Mouse (Mus musculus) limb, embryonic 12.5 days (tissue): ENCODE measurements at regions not wholly inside any gene's neighbourhood (a gene's known extent, or its start where the extent isn't known, plus 50 kb on each side); places are given as distances from the start of the nearest gene placed in this dataset.

ENCODE experiments used
- ATAC-seq: fragments of 200-750 bp; cut with Nextera tagmentation; 2 replicates; pipeline ENCODE4 v1.8.0; 2017; ENCODE audit warnings: low read depth, moderate TSS enrichment; ENCODE audit not compliant: insufficient number of reproducible peaks, insufficient read depth, low FRiP score, low TSS enrichment
- H3K27ac ChIP-seq: fragments of 300-500 bp; sonication (generic); 2 replicates; pipeline ENCODE4 v1.5.1; 2016; ENCODE audit warnings: mild to moderate bottlenecking, moderate library complexity
- H3K27me3 ChIP-seq: fragments of 300-500 bp; sonication (generic); 2 replicates; pipeline ENCODE4 v1.6.1; 2016; ENCODE audit warnings: mild to moderate bottlenecking, moderate library complexity
- H3K36me3 ChIP-seq: fragments of 300-500 bp; sonication (generic); 2 replicates; pipeline ENCODE4 v1.6.1; 2016; ENCODE audit warnings: mild to moderate bottlenecking, moderate library complexity
- H3K4me1 ChIP-seq: fragments of 300-500 bp; sonication (generic); replicated peaks from 2 replicates; pipeline ENCODE4 v1.6.1; 2016
- H3K4me2 ChIP-seq: fragments of 300-500 bp; sonication (generic); 2 replicates; pipeline ENCODE4 v1.6.1; 2016; ENCODE audit warnings: mild to moderate bottlenecking, moderate library complexity
- H3K4me3 ChIP-seq: fragments of 300-500 bp; sonication (generic); replicated peaks from 2 replicates; pipeline ENCODE4 v1.5.1; 2016; ENCODE audit warnings: mild to moderate bottlenecking
- H3K9ac ChIP-seq: fragments of 300-500 bp; sonication (generic); replicated peaks from 2 replicates; pipeline ENCODE4 v1.6.1; 2016; ENCODE audit warnings: mild to moderate bottlenecking, moderate library complexity
- H3K9me3 ChIP-seq: fragments of 300-500 bp; sonication (generic); 2 replicates; pipeline ENCODE4 v1.6.1; 2016; ENCODE audit warnings: mild to moderate bottlenecking, moderate library complexity
- WGBS: fragments of 180-500 bp; shearing (Covaris S2); methylation state at CpG from one replicate; pipeline ENCODE4 v1.1.7; 2016; 5-methylcytosine and 5-hydroxymethylcytosine counted together

GRCm38 (mm10) chr2:172698961-172699360 lies 149.6 kb downstream of the Tfap2c start:
- 60% methylated on average over 6 of the region's 6 CpGs for WGBS
- Histone ChIP-seq H3K27me3 (no peaks in the 10 kb centered on the region), H3K27ac (no peak overlapping the region), H3K4me1 (0 out of 2 replicates have a peak, but pooled peaks cover 2% of the 10 kb centered on the region), H3K36me3 (no peaks in the 10 kb centered on the region), H3K9ac (no peak overlapping the region), H3K4me2 (no peak overlapping the region), H3K4me3 (no peak overlapping the region), H3K9me3 (no peaks in the 10 kb centered on the region)
- no peak for ATAC-seq

DNA sequence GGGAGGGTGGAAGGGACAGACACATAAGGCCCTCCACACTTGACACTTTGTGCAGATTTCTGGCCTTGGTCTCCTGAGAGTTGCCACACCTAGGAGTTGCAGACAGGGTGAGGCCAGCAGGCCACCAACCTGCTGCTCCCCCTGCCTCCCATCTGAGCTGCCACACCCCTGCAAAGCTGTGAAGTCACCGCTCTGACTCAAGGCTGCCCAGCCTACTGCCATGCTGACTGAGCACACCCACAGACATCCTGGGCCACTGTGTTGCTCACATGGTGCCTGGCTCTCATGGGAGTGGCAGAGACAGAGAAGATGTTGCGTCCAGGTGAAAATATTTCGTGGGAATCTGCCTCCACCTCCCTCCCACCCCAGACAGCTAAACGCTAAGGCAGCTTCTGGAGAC lies 150.3 kb downstream of the Tfap2c start:
- H3K4me3 ChIP-seq = no peak overlapping the region
- no peaks in the 10 kb centered on the region for H3K36me3 ChIP-seq
- no peak overlapping the region for H3K27ac ChIP-seq
- H3K9me3 ChIP-seq = no peaks in the 10 kb centered on the region
- 78% methylated on average over 4 of the region's 4 CpGs for WGBS
- H3K9ac ChIP-seq = no peak overlapping the region
- no peak for ATAC-seq
- H3K4me1 ChIP-seq = 0 out of 2 replicates have a peak, but pooled peaks cover 2% of the 10 kb centered on the region
- H3K27me3 ChIP-seq = no peaks in the 10 kb centered on the region
- no peak overlapping the region for H3K4me2 ChIP-seq

DNA sequence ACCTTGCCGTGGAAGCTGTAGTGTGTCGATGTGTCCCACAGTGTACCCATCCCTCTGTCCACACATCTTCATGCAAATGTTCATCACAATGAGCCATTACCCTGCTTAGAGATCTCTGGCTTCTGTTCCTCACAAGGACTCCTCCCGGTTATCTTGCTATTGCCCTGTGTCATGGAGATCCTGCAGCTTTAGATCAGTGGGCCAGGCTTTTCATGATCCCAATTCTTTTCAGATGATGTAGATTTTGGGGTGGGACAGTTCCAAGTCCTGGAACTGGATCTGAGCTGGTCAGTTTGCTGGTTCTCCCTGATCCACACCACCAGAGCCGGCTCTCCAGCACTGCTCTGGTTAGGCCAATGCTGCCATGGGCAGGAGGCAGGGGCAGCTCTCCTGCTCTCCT lies 161.2 kb downstream of the Tfap2c start:
- Histone ChIP-seq H3K9ac (no peak overlapping the region), H3K27ac (no peak overlapping the region), H3K27me3 (peaks cover 5% of the 10 kb centered on the region), H3K4me1 (peaks cover 4% of the 10 kb centered on the region), H3K9me3 (0 out of 2 replicates have a peak, but pooled peaks cover 3% of the 10 kb centered on the region), H3K4me2 (no peak overlapping the region), H3K4me3 (no peak overlapping the region), H3K36me3 (no peaks in the 10 kb centered on the region)
- no peak for ATAC-seq
- WGBS = 82% methylated on average over 4 of the region's 4 CpGs

- no peak overlapping the region for H3K27ac ChIP-seq
- no peak overlapping the region for H3K9ac ChIP-seq
- peak overlapping the region; percentile 97 for H3K4me2 ChIP-seq
- H3K36me3 ChIP-seq = no peaks in the 10 kb centered on the region
- H3K4me3 ChIP-seq = peak overlapping the region; percentile 46; the same call in 1 of the 2 replicates
- peaks cover 47% of the 10 kb centered on the region for H3K27me3 ChIP-seq
- no peaks in the 10 kb centered on the region for H3K9me3 ChIP-seq
- no peak for ATAC-seq
- H3K4me1 ChIP-seq = peaks cover 31% of the 10 kb centered on the region
- 4% methylated on average over 13 of the region's 13 CpGs for WGBS
Observed at GRCm38 (mm10) chr2:172726701-172727100, 177.3 kb downstream of the Tfap2c start.

GRCm38 (mm10) chr2:172727576-172727975 lies 178.2 kb downstream of the Tfap2c start:
- H3K27ac ChIP-seq = no peak overlapping the region

GRCm38 (mm10) chr2:172728240-172728821 lies 178.9 kb downstream of the Tfap2c start:
- peak overlapping the region; percentile 47; the same call in 1 of the 2 replicates for H3K9ac ChIP-seq

More at GRCm38 (mm10) chr2:172727576-172727975, 178.2 kb downstream of the Tfap2c start:
- Histone ChIP-seq H3K4me1 (peaks cover 38% of the 10 kb centered on the region), H3K9me3 (no peaks in the 10 kb centered on the region), H3K9ac (no peak overlapping the region), H3K4me2 (peak overlapping the region; percentile 97), H3K36me3 (no peaks in the 10 kb centered on the region), H3K27me3 (peaks cover 55% of the 10 kb centered on the region), H3K4me3 (peak overlapping the region; percentile 46; the same call in 1 of the 2 replicates)
- WGBS = 12% methylated on average over 10 of the region's 10 CpGs
- no peak for ATAC-seq

DNA sequence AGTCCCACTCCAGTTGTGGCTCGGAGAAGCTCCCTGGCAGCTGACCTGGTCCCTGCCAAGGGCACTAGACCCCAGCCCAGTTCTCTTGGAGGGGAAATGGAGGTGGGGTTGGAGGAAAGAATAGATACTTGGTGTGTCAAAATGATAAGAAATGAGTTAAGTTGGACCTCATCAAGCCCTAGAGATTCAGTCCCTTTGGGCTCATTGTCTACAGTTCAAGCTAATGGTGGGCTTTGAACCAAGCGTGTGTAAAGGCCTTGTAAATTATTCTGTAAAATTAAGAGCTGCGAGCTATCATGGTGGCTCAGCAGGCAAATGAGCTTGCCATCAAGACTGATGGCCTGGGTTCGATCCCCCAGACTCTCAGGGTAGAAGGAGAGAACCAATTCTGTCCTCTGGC lies 179.8 kb downstream of the Tfap2c start:
- H3K9ac ChIP-seq = no peak overlapping the region
- peak overlapping the region; percentile 97; the same call in 1 of the 2 replicates for H3K4me2 ChIP-seq
- no peak overlapping the region for H3K4me3 ChIP-seq
- no peak overlapping the region for H3K27ac ChIP-seq
- ATAC-seq = no peak
- peaks cover 49% of the 10 kb centered on the region for H3K4me1 ChIP-seq
- H3K36me3 ChIP-seq = no peaks in the 10 kb centered on the region
- WGBS = 33% methylated on average over 4 of the region's 4 CpGs
- peaks cover 71% of the 10 kb centered on the region for H3K27me3 ChIP-seq
- H3K9me3 ChIP-seq = no peaks in the 10 kb centered on the region

More at GRCm38 (mm10) chr2:172728240-172728821, 178.9 kb downstream of the Tfap2c start:
- H3K4me1 ChIP-seq = peaks cover 45% of the 10 kb centered on the region
- under 1% methylated on average over 53 of the region's 53 CpGs for WGBS
- no peaks in the 10 kb centered on the region for H3K9me3 ChIP-seq
- H3K36me3 ChIP-seq = no peaks in the 10 kb centered on the region
- H3K27me3 ChIP-seq = peaks cover 63% of the 10 kb centered on the region
- peak overlapping the region; percentile 97 for H3K4me2 ChIP-seq
- 0 out of 2 replicates have a peak overlapping the region, but pooled peaks have one; percentile 25 for H3K27ac ChIP-seq
- ATAC-seq = peak; percentile 70
- peak overlapping the region; percentile 46 for H3K4me3 ChIP-seq

DNA sequence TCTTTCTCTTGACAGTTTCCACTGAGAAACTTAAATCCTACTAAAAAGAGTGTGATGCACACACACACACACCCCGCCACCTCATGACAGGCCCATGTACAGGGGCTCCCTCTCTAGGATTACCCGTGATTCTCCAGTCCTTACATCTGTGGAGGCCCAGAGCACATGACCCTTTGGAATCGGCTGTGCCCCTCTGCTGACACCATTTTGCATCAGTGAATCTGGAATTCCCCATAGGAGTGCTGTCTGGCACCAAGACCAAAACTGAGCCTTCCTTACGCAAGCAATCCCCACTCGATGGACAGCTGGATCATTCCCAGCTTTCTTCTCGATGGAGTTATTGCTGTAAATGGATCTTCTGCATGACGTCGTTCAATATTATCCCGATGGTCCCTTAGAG lies 180.3 kb downstream of the Tfap2c start:
- 70% methylated on average over 9 of the region's 9 CpGs for WGBS
- H3K27me3 ChIP-seq = peaks cover 74% of the 10 kb centered on the region
- peaks cover 49% of the 10 kb centered on the region for H3K4me1 ChIP-seq
- no peak for ATAC-seq
- H3K4me3 ChIP-seq = no peak overlapping the region
- no peaks in the 10 kb centered on the region for H3K9me3 ChIP-seq
- no peaks in the 10 kb centered on the region for H3K36me3 ChIP-seq
- no peak overlapping the region for H3K27ac ChIP-seq
- H3K4me2 ChIP-seq = no peak overlapping the region
- H3K9ac ChIP-seq = no peak overlapping the region

DNA sequence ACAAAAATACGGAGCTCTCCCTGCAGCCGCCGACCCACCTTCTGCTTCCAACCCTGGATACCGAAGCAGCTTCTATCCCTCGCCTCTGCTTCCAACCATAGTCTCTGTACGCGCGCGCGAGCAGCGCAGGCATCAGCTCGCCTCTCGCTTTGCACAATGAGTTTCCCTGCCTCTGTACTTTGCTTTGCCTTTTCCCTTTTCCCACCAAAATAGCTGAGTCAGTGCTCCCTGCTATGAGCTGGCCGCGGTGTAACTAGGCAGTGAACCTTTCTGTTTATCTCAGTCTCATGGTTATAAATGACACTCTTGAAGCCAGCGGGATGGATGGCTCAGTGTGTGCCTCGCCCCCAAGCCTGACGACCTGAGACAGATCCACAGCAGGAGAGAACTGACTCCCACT lies 182.0 kb downstream of the Tfap2c start:
- Histone ChIP-seq H3K4me2 (peak overlapping the region; percentile 44), H3K36me3 (no peaks in the 10 kb centered on the region), H3K4me1 (peaks cover 56% of the 10 kb centered on the region), H3K27me3 (peaks cover 73% of the 10 kb centered on the region), H3K9me3 (no peaks in the 10 kb centered on the region), H3K4me3 (peak overlapping the region; percentile 20), H3K27ac (no peak overlapping the region), H3K9ac (no peak overlapping the region)
- ATAC-seq = no peak
- under 1% methylated on average over 18 of the region's 18 CpGs for WGBS

GRCm38 (mm10) chr2:172732453-172733210 lies 183.2 kb downstream of the Tfap2c start:
- Histone ChIP-seq H3K36me3 (no peaks in the 10 kb centered on the region), H3K9ac (no peak overlapping the region), H3K4me3 (no peak overlapping the region), H3K27me3 (peaks cover 68% of the 10 kb centered on the region), H3K4me2 (no peak overlapping the region; the same call in 1 of the 2 replicates), H3K27ac (no peak overlapping the region), H3K9me3 (no peaks in the 10 kb centered on the region), H3K4me1 (peaks cover 44% of the 10 kb centered on the region)
- ATAC-seq = no peak
- 3% methylated on average over 19 of the region's 19 CpGs for WGBS

- Histone ChIP-seq H3K4me1 (peaks cover 42% of the 10 kb centered on the region), H3K27me3 (peaks cover 70% of the 10 kb centered on the region), H3K9ac (no peak overlapping the region), H3K36me3 (no peaks in the 10 kb centered on the region), H3K27ac (no peak overlapping the region), H3K4me2 (no peak overlapping the region), H3K9me3 (no peaks in the 10 kb centered on the region), H3K4me3 (no peak overlapping the region)
- 4% methylated on average over 9 of the region's 9 CpGs for WGBS
- ATAC-seq = no peak
Observed at GRCm38 (mm10) chr2:172733403-172733995, 184.1 kb downstream of the Tfap2c start.
